Mouse (Mus musculus) brain, embryonic 14.5 days (tissue): ENCODE measurements at regions not wholly inside any gene's neighbourhood (a gene's known extent, or its start where the extent isn't known, plus 50 kb on each side); places are given as distances from the start of the nearest gene placed in this dataset.

ENCODE experiments used
- DNase-seq: peaks from one replicate; pipeline ENCODE4 v3.0.0-alpha.2; 2011; ENCODE audit warnings: low read depth
- CTCF ChIP-seq: fragments of 200-500 bp; IDR thresholded peaks from 2 replicates; pipeline ENCODE4 v1.5.1; 2012; ENCODE audit warnings: inconsistent platforms, mild to moderate bottlenecking, moderate library complexity, borderline replicate concordance; ENCODE audit not compliant: insufficient read depth, insufficient read length; ENCODE audit errors: extremely low read depth
- POLR2A ChIP-seq: fragments of 200-500 bp; IDR thresholded peaks from 2 replicates; pipeline ENCODE4 v1.6.1; 2012; ENCODE audit warnings: mild to moderate bottlenecking, inconsistent platforms, borderline replicate concordance; ENCODE audit not compliant: poor library complexity, insufficient read depth, insufficient read length, severe bottlenecking; ENCODE audit errors: extremely low read depth

DNA sequence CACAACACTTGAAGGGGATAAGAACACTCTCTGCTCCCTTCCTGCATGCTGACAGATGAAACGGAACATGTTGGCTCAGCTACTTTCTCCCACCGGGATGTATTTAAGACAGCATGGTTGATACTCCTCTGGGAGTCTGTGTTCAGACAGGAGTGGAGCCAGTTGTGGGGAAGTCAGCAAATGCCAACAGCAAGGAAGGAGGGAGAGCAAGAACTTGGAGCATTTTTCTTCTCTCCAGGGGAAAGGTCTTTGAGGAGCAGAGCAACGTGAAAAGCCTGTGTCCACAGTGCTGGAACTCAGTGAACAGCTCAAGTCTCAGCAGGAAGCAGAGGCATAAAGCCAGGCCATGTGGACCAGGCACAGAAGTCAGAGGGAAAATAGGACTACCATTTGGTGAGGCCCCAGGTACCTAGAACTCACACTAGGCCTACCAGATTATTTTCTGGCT is 188.8 kb upstream of the Dmac1 start:
- no peak for DNase-seq
- no peak for TF ChIP-seq POLR2A
- TF ChIP-seq CTCF, result no peak

GRCm38 (mm10) chr4:75463579-75463978 is 185.5 kb upstream of the Dmac1 start:
- no peak for DNase-seq
- TF ChIP-seq POLR2A (no peak), CTCF (no peak)

DNA sequence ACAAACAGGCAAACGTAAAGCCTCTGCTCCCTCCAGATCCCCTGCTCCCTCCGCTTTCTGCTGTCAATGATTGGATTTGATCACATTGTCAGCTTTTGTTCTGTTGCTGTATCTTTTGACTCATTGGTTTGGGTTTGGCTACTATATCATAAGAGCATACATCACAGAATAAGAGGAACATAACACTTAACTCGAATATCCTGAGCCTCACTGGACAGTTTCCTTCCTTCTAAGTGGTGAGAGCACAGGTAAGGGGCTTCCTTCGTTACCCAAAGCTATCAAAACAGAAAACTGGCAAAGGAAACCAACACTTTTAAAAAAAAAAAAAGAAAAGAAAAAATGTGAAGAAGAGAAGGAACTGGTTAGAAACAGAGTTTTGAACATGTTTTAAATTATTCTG is 171.4 kb upstream of the Dmac1 start:
- TF ChIP-seq CTCF (no peak), POLR2A (no peak)
- no peak for DNase-seq

- DNase-seq, result no peak
These were observed 145.2 kb upstream of the Dmac1 start for GRCm38 (mm10) chr4:75423296-75423695.

GRCm38 (mm10) chr4:75400754-75401153 is 122.6 kb upstream of the Dmac1 start:
- DNase-seq, result peak; percentile 39

More at GRCm38 (mm10) chr4:75423296-75423695, 145.2 kb upstream of the Dmac1 start:
- TF ChIP-seq POLR2A (no peak), CTCF (no peak)

DNA sequence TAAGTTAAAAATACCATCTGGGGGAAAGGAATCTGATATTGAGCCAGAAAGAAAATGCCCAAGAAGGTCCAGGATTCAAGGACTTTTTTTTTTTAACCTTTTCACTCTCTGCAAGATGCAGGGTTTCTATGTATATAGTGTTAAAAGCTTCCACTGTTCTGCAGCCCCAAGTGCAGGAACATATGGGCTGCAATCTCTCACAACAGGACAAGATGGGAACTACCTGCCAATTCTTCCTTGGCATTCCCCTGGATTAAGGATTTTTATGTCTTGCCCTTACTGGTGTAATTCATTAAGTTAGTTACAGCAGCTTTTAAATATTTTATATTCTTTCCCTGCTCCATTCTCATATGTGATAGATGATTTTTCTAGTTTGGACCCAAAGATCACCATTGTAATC is 116.9 kb upstream of the Dmac1 start:
- TF ChIP-seq POLR2A (no peak), CTCF (no peak)
- peak; percentile 26 for DNase-seq

DNA sequence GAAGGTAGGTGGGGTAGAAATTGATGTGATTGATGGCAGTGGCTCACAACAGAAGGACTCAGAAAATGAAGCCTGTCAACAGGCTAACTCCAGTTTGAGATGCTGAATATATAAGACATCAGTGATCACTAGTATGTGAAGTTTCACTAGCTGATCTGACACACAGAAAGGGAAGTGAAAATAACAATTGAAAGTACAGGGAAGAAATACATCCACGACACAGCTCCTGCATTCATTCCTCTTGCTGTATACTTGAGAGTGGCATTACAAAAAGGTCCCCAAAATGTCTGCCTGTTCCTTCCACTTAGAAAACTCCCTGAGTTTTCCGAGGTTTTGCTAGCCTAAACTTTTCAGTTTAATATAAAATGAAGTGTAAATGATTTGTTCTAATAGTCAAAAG is 116.2 kb upstream of the Dmac1 start:
- no peak for DNase-seq
- TF ChIP-seq CTCF, result no peak
- no peak for TF ChIP-seq POLR2A

GRCm38 (mm10) chr4:75386271-75386938 is 108.3 kb upstream of the Dmac1 start:
- DNase-seq, result peak; percentile 55

GRCm38 (mm10) chr4:75359496-75359895 is 81.4 kb upstream of the Dmac1 start:
- TF ChIP-seq POLR2A (no peak), CTCF (no peak)
- DNase-seq, result peak; percentile 5

More at GRCm38 (mm10) chr4:75386271-75386938, 108.3 kb upstream of the Dmac1 start:
- no peak for TF ChIP-seq CTCF
- no peak for TF ChIP-seq POLR2A

DNA sequence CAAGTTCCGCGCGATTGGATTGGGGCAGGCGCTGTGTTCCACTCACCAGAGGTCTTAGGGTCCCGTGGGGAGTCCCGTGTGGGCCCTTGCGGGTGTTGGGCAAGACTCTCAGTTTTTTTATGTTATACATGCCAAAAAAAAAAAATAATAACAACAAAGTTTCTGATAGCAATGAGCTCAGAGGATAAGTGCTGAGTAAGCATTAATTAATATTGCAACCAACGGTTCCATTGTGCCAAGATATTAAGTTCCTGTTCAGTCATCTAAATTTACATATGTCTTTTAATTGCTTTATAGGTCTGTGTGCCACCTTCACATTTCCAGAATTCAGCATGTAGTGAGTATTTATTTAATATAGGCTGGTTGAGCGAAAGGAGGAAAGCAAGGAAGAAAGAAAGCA is 77.5 kb upstream of the Dmac1 start:
- no peak for TF ChIP-seq POLR2A
- no peak for TF ChIP-seq CTCF
- DNase-seq, result no peak

DNA sequence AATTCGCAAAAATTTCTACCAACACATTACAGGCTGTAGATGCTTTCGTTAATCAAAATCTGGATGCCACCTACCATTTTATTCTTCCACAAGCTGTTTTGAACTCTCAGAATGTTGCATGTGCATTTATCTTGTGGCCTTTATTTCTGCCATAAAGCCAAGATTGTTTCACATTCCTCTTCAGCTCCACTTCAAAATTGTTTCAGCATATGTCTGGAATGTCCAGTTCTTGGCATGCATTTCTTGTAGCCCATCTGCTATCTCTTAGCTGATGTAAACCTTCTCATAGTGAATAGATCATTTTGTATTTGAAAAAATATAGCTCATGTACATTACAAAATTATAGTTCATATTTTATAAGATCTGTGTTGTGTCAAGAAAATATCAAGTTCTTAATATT is 56.4 kb upstream of the Dmac1 start:
- TF ChIP-seq CTCF (no peak), POLR2A (no peak)

GRCm38 (mm10) chr4:75332791-75333190 is 54.7 kb upstream of the Dmac1 start:
- DNase-seq, result no peak
- TF ChIP-seq CTCF, result no peak
- no peak for TF ChIP-seq POLR2A

More for the DNA sequence above, 56.4 kb upstream of the Dmac1 start:
- peak; percentile 17 for DNase-seq

- DNase-seq, result peak; percentile 55
- TF ChIP-seq POLR2A, result no peak
- TF ChIP-seq CTCF, result no peak
These were observed 51.5 kb upstream of the Dmac1 start for GRCm38 (mm10) chr4:75329511-75330171.
